Mouse (Mus musculus): ENCODE measurements at regions not wholly inside any gene's neighbourhood (a gene's known extent, or its start where the extent isn't known, plus 50 kb on each side); places are given as distances from the start of the nearest gene placed in this dataset.

DNA sequence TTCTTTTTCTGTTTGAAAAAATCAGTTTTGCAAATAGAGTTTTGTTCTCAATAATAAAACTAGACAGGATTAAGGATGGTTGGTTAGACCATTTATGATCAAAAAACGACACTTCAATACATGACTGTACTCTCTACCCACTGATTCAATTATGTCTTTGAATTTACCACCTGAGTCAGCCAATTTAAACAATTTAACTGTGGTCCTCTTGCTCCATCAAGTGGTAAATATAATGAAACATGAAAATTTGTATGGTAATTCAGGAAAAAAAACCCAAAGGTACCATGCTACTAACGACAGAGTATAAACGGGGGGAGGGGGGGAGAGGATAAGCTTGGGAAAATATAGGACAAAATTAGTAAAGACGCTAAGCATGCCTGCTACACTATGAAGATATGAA, 341.2 kb downstream of the Cdh9 start:
- TF ChIP-seq CTCF (IDR thresholded peaks at IDR 0.05; ENCODE audit: low read depth, low read length) (no peak), TAL1 (conservative IDR thresholded peaks at IDR 0.05; ENCODE audit: low read depth, low read length) (no peak), POLR2AphosphoS5 (IDR thresholded peaks at IDR 0.05; ENCODE audit: insufficient replicate concordance, low read depth, low read length) (no peak), GATA1 (IDR thresholded peaks at IDR 0.05; ENCODE audit: borderline replicate concordance, low read length) (no peak), GATA2 (IDR thresholded peaks at IDR 0.05; ENCODE audit: borderline replicate concordance, low read depth, low read length) (no peak)

Measured in G1E (cell line).